Mouse (Mus musculus) neural tube, embryonic 13.5 days (tissue): Measurements from ENCODE around the gene Erich6b. TPM values are rescaled to one million over a fixed set of nuclear protein-coding genes. Genes with fewer than 3 reads are reported as not detected.

Experiments
- ATAC-seq: fragments of 200-750 bp; cut with Nextera tagmentation; 2 replicates; pipeline ENCODE4 v1.8.0; 2017; ENCODE audit warnings: low read depth, mild to moderate bottlenecking, moderate TSS enrichment, moderate library complexity
- H3K27ac ChIP-seq: fragments of 300-500 bp; sonication (generic); replicated peaks from 2 replicates; pipeline ENCODE4 v1.5.1; 2015; ENCODE audit warnings: moderate library complexity, mild to moderate bottlenecking, inconsistent platforms
- H3K27me3 ChIP-seq: fragments of 300-500 bp; sonication (generic); 2 replicates; pipeline ENCODE4 v1.6.1; 2015; ENCODE audit warnings: mild to moderate bottlenecking, inconsistent platforms
- H3K36me3 ChIP-seq: fragments of 300-500 bp; sonication (generic); 2 replicates; pipeline ENCODE4 v1.6.1; 2015; ENCODE audit warnings: mild to moderate bottlenecking, inconsistent platforms
- H3K4me1 ChIP-seq: fragments of 300-500 bp; sonication (generic); replicated peaks from 2 replicates; pipeline ENCODE4 v1.6.1; 2015; ENCODE audit warnings: inconsistent platforms
- H3K4me2 ChIP-seq: fragments of 300-500 bp; sonication (generic); 2 replicates; pipeline ENCODE4 v1.6.1; 2015; ENCODE audit warnings: inconsistent platforms, mild to moderate bottlenecking, moderate library complexity
- H3K4me3 ChIP-seq: fragments of 300-500 bp; sonication (generic); 2 replicates; pipeline ENCODE4 v1.5.1; 2015; ENCODE audit warnings: mild to moderate bottlenecking, inconsistent platforms
- H3K9ac ChIP-seq: fragments of 300-500 bp; sonication (generic); 2 replicates; pipeline ENCODE4 v1.6.1; 2015; ENCODE audit warnings: moderate library complexity, mild to moderate bottlenecking, inconsistent platforms
- H3K9me3 ChIP-seq: fragments of 300-500 bp; sonication (generic); 2 replicates; pipeline ENCODE4 v1.6.1; 2016; ENCODE audit warnings: inconsistent platforms
- WGBS: fragments of 180-500 bp; shearing (Covaris S2); methylation state at CpG from one replicate; pipeline ENCODE4 v1.1.7; 2015; 5-methylcytosine and 5-hydroxymethylcytosine counted together
- polyA plus RNA-seq: library from polyadenylated mRNA; unstranded; fragments of >200 nt; fragmentation: Nextera tagmentation; extraction: Ambion mirVana; gene quantifications from 2 replicates; pipeline ENCODE4 v1.2.1, GENCODE M21; 2015

Erich6b gene
- polyA plus RNA-seq, 1 experiment from 2014 or later: not detected

DNA sequence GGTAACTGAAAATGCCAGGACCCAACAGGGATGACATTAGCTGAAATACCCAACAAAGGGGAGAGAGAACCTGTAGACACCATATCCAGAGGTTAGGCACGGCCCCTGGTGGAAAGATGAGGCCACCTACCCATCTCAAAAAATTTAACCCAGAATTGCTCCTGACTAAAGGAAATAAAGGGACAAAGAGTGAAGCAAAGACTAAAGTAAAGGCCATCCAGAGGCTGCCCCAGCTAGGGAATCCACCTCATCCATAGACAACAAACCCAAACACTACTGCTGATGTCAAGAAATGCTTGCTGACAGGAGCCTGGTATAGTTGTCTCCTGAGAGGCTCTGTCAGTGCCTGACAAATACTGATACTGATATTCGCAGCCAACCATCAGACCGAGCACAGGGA is 69.7 kb downstream of the Erich6b start:
- no peak for ATAC-seq
- WGBS: 86% methylated on average over 3 of the region's 3 CpGs
- Histone ChIP-seq H3K9me3 (no peaks in the 10 kb centered on the region), H3K9ac (no peak overlapping the region), H3K4me3 (no peak overlapping the region), H3K27ac (no peak overlapping the region), H3K36me3 (peaks cover 81% of the 10 kb centered on the region), H3K27me3 (no peaks in the 10 kb centered on the region), H3K4me1 (peaks cover 7% of the 10 kb centered on the region; the same call in 1 of the 2 replicates), H3K4me2 (no peak overlapping the region)

DNA sequence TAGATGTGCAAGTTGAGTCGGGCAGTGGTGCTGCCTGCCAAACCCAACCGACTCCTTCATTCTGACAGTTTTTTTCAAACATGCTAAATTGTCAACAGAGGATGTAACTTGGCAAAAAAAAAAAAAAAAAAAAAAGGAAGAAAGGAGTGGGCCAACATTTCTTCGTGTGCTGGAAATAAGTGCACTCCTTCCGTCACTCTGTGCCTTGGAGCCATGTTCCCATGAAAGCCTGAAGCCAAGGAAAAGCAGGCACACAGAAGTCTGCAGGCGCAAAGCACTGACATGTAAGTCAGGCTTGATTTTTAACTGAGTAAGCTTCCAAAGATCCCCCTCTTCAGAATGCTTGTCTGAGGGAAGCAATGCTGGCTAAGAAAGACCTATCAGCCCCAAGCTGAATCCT is 70.6 kb downstream of the Erich6b start:
- peaks cover 81% of the 10 kb centered on the region for H3K36me3 ChIP-seq
- H3K4me3 ChIP-seq: no peak overlapping the region
- no peaks in the 10 kb centered on the region for H3K9me3 ChIP-seq
- H3K27me3 ChIP-seq: no peaks in the 10 kb centered on the region
- H3K9ac ChIP-seq: no peak overlapping the region
- no peak overlapping the region for H3K4me2 ChIP-seq
- no peak for ATAC-seq
- H3K27ac ChIP-seq: no peak overlapping the region
- H3K4me1 ChIP-seq: peaks cover 4% of the 10 kb centered on the region; the same call in 1 of the 2 replicates
- 90% methylated on average over 5 of the region's 5 CpGs for WGBS

DNA sequence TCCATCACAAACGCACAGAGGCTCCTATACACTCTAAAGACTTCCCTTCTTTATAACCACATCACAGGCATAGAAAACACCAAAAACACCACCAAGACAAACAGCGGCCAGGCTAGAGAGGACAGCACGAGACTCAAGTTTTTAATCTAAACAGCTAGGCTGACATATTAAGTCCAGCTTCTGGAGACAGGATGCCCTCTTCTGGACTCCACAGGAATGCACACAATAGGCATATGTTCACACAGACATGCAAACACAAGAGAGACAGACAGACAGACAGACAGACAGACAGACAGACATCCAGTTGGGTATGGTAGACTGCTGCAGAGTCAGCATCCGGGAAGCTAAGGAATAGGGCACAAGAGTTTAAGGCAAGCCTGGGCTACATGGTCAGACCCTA is 71.6 kb downstream of the Erich6b start:
- Histone ChIP-seq H3K4me3 (no peak overlapping the region), H3K27me3 (no peaks in the 10 kb centered on the region), H3K4me1 (no peaks in the 10 kb centered on the region), H3K9me3 (no peaks in the 10 kb centered on the region), H3K27ac (no peak overlapping the region), H3K4me2 (no peak overlapping the region), H3K9ac (no peak overlapping the region), H3K36me3 (peaks cover 89% of the 10 kb centered on the region)
- WGBS: 78% methylated on average over 4 of the region's 4 CpGs
- no peak; the same call in 1 of the 2 replicates for ATAC-seq

DNA sequence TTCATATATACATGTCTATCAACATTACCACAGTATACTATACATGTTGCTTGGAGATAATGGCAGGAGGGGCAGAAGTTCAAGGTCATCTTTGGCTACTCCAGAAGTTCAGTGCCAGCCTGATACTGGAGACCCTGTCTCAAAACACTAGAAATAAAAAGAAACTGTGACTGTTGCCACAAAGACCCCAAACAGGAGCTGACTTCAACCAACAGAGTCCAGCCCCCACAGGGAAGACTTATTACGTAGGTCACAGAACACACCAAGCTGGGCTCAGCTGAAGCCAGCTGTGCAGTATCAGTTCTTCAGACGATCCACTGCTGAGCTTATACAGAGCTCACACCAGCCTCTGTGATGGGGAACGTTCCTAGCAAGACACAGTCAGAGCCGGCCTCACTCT is 74.4 kb downstream of the Erich6b start:
- no peak overlapping the region for H3K4me3 ChIP-seq
- no peak overlapping the region for H3K9ac ChIP-seq
- peaks cover 91% of the 10 kb centered on the region for H3K36me3 ChIP-seq
- H3K4me1 ChIP-seq: no peaks in the 10 kb centered on the region
- H3K27ac ChIP-seq: no peak overlapping the region
- H3K4me2 ChIP-seq: no peak overlapping the region
- 93% methylated on average over 4 of the region's 4 CpGs for WGBS
- H3K9me3 ChIP-seq: no peaks in the 10 kb centered on the region
- H3K27me3 ChIP-seq: no peaks in the 10 kb centered on the region
- no peak for ATAC-seq

Other genes with a start within 250 kb of the Erich6b start
- 6.0 and 6.9 TPM in 2 replicates for gene Siah3, start 186.3 kb upstream of the Erich6b start, polyA plus RNA-seq
- gene Spert, start 49.1 kb upstream of the Erich6b start, polyA plus RNA-seq: not detected in 2 replicates
- 17.1 and 19.5 TPM in 2 replicates for gene Cog3, start 112.3 kb downstream of the Erich6b start, polyA plus RNA-seq
- 8.5 and 10.2 TPM in 2 replicates for gene Slc25a30, start 144.8 kb downstream of the Erich6b start, polyA plus RNA-seq
- gene Tpt1, start 202.8 kb downstream of the Erich6b start, polyA plus RNA-seq: 917 and 951 TPM in 2 replicates